Mouse (Mus musculus): ENCODE data around the gene Ankrd2. TPM values are rescaled to one million over a fixed set of nuclear protein-coding genes. Genes with fewer than 3 reads are reported as not detected.

Ankrd2 gene
- 100 to 1,000 TPM; 121 to 331 TPM for total RNA-seq (2021)
- long read RNA-seq, experiment 1, transcript Ankrd2-202 (9 exons, 1,138 nt), result major isoform, 102 of 129 reads
- long read RNA-seq, experiment 1, partial matches to known transcripts, result 24 of 129 reads
- long read RNA-seq, experiment 1, other reads (novel, unspliced or antisense), result 3 of 129 reads
- long read RNA-seq, experiment 2, transcript Ankrd2-202 (9 exons, 1,138 nt), result major isoform, 297 of 430 reads
- long read RNA-seq, experiment 2, partial matches to known transcripts, result 101 of 430 reads
- long read RNA-seq, experiment 2, other reads (novel, unspliced or antisense), result 32 of 430 reads

DNA sequence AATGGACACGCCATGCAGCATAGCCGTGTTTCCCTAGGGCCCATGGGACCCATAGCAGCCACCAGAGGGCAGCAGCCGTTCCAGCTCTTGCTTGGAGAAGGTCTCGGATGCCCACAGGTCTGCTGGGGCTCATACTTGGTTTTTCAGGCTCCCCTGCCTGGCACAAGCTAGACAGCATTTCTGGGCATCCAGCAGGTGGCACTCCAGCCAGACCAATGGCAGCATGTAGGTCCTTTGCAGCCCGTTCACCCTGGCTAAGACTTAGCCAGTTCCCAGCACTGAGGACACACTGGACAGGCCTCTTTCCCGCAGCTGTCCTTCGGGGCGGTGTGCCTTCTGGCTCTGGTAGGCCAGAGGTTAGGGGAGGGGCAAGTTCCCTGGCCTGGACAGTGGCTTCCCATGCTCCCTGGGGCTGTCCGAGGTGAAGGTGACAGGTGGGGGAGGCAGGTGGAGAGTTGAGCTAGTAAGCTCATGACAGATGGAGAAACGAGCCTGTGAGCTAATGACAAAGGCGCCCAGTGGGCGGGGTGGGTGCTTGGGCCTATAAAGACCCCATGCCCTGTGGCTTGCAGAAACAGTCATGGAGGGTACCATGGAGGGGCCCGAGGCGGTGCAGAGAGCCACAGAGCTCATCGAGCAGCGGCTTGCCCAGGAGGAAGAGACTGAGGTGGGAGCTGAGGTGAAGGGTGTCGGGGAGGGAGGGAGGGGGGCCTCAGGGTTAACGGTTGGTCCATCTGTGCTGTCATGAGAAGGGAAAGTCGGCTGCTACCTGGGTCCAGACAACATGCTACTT lies at the start of gene Ankrd2:
Gene Ankrd2, plus strand, starts transcription at position 545 of the 793 bp plus-strand sequence.
- peak; percentile 79 to 83 for DNase-seq
- intact Hi-C loops (cut with DNase I), result loop anchor here (2.0 to 5.0 kb wide), 2 partner anchors 33 to 112 kb away; partner anchors contain the start of gene Marveld1

DNA sequence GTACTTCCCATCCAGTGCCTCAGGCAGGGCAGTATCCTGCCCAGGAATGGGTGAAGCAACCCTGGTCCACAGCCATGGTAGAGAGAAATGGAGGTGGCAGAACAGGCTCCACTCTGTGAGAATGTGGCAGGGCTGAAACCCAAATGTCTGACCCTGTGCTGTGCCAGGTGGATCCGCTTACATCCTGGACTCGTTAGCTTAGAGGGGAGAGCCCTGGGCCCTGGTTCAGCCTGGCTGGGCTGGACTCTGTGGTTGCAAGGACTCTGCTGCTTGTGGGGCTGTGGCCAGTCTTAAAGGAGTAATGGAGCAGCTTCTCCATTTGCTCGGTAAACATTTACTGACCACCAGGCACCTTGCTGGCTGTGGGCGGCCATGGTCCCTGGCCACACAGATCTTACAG lies 48.6 kb upstream of the Ankrd2 start:
- intact Hi-C loops (cut with DNase I), result loop anchor here (2.0 kb wide), 1 partner anchor 14 kb away; no protein-coding TSS in a partner anchor
- DNase-seq, result peak; percentile 43 to 50

DNA sequence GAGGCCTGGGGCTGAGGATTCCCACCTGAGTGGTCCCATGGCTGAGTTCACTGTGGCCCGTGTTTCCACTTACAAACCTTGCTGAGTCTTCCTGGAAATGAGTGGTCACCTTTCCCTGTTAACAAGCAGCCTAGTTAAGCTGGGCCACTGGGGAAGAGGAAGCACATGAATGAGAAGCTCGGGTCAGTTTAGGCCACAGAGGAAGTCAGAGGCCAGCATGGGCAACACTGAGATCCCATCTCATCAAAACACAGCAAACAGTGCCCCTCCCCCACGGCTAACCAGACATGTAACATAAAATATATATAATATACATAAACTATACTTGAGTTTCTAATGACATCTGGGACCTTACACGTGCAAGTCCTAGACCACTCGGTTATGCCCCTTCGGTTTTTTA lies 46.0 kb upstream of the Ankrd2 start:
- no peak for DNase-seq
- intact Hi-C loops (cut with DNase I), result no loop called here

DNA sequence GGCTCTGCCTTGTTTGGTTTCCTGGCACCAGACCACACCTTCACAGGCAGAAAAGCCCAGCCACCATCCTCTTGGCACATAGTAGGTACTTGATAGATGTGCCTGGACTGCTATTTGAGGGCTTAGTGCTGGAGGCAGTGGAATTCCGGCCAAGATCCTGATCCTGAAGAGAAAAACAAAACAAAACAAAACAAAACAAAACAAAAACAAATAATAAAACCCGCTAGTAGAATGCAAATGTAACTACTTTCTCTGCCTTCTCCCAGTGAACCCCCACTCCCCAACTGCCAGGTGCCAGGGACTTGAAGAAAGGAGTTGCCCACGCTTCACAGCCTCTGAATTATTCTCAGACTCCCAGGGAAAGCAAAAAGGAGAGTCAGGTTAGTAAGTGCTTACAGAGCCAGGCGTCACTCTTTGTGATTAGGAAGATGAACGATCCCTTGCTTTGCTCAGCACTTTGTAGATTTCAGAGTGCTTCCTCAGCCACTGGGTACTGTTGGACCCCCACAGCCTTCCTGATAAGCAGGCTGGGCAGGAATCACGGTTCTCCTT lies 43.8 kb upstream of the Ankrd2 start:
- intact Hi-C loops (cut with DNase I), result no loop called here
- DNase-seq, result no peak

- intact Hi-C loops (cut with DNase I), result no loop called here
Observed at GRCm38 (mm10) chr19:41992971-41993370, 42.8 kb upstream of the Ankrd2 start.

GRCm38 (mm10) chr19:41993484-41993883 lies 42.3 kb upstream of the Ankrd2 start:
- intact Hi-C loops (cut with DNase I), result no loop called here
- peak; percentile 72 to 86 for DNase-seq

More at GRCm38 (mm10) chr19:41992971-41993370, 42.8 kb upstream of the Ankrd2 start:
- no peak for DNase-seq

- DNase-seq, result no peak
- intact Hi-C loops (cut with DNase I), result no loop called here
Observed at GRCm38 (mm10) chr19:41994023-41994422, 41.8 kb upstream of the Ankrd2 start.

DNA sequence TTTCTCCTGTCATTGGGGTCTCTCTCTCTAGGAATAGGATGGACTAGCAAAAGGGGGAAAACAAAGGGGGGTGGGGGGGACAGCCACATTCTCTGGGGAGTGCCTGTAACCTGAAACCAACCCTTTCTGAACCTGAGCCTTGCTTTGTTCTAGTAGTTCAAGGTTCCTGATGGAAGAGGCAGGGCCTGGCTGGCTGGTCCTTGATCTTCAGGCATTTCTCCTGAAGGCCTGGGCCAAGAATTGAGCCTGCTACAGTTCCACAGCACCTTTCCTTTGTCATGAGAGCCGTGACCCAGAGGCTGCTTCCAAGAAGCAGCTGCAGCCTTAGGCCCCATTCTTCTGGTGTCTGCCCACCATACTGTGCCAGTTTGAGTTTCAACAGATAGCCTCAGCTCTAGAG lies 40.3 kb upstream of the Ankrd2 start:
- intact Hi-C loops (cut with DNase I), result no loop called here

GRCm38 (mm10) chr19:41997090-41997489 lies 38.7 kb upstream of the Ankrd2 start:
- DNase-seq, result no peak
- intact Hi-C loops (cut with DNase I), result no loop called here

More for the DNA sequence above, 40.3 kb upstream of the Ankrd2 start:
- DNase-seq, result peak in 1 of 2 experiments; percentile 5

DNA sequence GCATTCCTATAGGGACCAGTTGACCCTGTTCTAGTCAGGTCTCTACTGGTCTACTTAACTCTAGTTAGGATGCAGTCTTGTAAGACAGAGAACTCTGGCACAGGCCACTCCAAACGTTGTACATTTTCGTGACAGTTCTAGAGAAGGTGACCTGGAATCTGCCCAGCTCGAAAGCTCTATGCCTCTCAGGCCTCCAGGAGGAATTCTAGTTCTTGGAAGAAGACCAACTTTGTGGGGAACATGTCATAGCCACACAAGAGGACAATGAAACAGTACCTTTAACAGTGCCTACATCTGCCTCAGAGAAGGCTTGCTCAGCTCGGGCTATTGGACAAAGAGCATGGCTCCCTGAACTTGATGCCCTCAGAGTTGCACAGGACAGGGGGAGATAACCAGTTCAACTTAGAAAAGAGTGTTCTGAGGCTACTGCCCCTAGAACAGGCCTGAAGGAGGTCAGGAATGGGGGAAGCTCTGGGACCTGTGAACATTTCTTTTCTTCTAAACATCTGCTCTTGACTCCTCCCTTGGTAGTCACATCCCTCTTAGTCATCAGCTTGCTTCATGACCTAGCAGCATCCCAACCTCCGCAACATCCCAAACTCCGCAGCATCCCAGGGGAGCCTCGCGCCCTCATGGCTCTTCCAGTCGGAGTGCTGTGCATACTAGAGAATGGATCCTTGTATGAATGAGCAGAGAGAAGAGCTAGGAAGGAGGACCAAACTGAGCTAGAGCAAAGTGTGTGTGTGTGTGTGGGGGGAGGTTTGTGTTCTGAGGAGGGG lies 36.8 kb upstream of the Ankrd2 start:
- DNase-seq, result no peak
- intact Hi-C loops (cut with DNase I), result no loop called here

DNA sequence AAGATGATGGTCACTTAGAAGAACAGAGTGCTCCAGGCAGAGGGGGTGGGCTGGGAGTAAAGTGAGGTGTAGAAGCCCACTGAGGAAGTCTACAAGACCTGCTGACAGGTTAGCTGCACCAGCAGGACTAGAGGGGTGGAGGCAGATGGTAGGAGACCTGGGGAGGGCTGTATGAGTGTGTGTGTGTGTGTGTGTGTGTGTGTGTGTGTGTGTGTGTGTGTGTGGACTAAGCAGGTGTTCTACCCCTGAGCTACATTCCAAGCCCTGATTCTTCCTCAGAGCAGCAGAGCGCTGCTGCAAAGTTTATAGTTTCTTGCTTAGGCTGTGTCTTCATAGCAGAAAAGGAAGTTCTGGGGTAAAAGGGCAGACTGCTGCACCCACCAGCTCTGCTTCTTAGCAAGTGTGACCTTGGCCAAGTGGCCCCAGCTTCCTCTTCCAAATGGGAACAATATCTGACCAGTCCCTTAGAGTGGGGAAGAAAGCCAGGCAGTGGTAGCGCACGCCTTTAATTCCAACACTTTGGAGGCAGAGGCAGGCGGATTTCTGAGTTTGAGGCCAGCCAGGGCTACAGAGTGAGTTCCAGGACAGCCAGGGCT lies 36.0 kb upstream of the Ankrd2 start:
- DNase-seq, result no peak
- intact Hi-C loops (cut with DNase I), result loop anchor here (2.0 kb wide), 1 partner anchor 13 kb away; no protein-coding TSS in a partner anchor

DNA sequence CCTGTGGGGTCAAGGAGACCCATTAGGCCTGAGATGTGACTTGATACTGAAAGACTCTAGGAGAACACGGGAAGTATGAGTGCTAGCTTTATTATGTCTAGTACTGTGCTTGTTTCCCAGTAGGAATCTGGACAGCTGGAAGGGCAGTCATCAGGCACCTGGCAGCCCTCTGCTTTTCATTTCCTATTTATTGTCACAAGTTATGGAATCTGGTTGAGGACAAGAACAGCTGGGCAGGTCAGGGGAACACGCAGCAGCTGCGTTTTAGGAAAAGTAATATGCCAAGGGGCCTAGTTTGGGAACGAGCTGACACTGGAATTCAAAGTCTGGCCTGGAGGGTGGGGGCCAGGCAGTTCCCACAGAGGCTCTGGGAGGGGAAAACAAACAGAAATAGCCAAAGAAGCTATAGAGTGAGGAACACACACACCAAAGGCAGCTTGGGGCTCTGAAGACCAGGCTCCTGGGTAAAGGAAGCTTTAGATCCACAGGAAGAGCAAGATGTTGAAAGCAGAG lies 35.3 kb upstream of the Ankrd2 start:
- DNase-seq, result no peak
- intact Hi-C loops (cut with DNase I), result loop anchor here (2.0 kb wide), 1 partner anchor 14 kb away; no protein-coding TSS in a partner anchor

DNA sequence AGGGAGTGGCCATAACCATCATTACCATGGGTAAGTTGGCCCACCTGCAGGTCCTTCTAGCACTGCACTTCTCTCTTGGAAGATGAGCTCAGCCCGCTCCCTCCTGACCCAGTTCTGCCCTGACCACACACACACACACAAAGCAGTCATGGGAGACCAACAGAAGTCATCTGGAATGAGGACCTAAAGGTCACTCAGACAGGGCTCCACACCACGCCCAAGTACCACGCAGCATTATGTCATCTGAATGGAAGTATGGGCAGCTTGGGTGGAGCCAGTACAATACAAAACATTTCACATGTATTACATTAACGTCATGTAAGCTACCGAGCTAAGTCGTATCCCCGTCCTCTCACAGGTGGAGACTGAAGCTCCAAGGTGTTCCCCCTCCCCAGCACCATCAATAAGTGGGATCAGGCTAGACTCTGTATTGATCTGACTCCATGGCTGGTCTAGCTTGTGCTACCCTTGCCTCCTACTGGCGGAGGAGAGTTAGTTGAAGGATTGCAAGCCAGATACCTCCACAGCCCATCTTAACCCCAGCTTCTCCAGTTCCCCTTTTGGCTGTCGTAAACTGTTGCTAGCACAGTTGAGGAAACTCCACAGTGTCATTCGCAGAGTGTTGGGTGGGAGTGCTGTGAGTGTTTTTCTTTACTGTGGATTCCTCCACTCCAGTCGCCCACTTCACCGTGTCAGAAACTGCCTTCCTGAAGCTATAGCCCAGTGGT lies 34.4 kb upstream of the Ankrd2 start:
- no peak for DNase-seq
- intact Hi-C loops (cut with DNase I), result loop anchor here (2.0 kb wide), 1 partner anchor 15 kb away; no protein-coding TSS in a partner anchor

DNA sequence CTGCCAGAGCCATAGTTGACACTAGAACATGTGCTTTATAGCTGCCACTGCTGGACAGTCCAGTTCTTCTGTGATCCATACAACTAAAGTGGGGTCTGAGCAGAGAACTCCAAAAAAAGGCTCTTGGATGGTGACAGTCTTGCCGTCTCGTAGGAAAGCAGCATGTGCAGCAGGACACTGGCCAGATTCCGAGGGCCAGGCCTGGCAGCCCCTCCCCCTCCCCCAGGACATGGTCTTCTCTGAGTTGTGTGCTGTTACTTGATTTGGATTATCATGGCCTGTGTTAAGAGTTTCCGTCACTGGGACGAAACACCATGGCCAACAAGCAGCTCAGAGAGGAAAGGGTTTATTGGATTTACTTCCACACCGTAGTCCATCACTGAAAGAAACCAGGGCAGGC lies 31.5 kb upstream of the Ankrd2 start:
- intact Hi-C loops (cut with DNase I), result no loop called here
- no peak for DNase-seq

DNA sequence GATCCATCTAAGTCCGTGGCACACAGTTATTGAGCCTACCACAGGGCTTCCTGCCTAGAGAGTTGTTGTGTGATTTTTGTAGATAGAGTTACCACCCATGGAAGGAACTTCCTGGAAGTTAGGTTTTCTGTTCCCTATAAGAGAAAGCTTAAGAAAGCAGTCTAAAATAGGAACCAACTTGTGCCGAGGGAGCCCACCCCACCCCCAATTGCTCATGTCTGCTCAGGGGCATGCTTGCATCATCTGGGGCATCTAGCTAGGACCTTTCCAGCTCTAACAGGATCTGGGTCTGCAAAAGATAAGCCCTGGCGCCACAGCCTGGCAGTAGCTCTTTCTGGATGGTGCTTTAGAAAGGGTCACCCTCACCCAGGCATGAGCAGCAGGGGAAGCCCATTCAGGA lies 30.2 kb upstream of the Ankrd2 start:
- DNase-seq, result no peak
- intact Hi-C loops (cut with DNase I), result no loop called here

DNA sequence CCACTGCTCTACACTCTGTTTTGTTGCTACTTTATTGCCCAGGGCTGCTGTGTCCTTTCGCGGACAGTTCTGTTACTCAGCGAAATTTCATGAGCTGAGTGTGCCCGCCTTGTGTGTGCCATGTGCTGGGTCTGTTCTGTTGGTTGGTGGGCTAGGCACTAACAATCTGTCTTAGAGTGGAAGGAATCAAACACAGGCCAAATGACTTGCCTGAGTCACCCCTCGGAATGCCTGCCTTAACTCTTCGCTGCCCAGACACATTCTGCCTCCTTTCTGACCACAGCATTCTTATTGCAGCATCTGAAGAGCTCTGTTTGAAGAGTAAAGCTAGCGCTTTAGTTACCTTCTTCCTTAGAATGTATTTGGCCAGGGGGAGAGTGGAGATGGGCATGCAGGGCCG lies 29.2 kb upstream of the Ankrd2 start:
- intact Hi-C loops (cut with DNase I), result no loop called here
- no peak for DNase-seq

DNA sequence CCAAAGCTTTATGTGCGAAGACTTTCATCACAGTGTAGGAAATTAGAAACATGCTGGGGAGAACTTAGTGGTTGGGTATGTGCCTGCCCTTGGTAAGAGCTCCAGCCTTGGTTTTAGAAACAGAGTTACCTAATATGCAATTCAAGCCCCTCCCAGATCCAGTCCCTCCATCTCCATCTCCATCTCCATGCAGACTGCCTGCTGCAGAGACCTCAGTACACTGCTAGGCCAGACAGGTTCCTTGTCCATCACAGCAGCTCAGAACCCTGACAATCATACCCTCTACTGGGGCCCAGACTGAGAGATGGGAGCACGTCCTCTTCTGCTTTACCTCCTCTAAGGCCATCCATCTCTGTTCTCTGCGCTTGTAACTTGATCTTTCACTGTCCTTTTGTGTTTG lies 27.2 kb upstream of the Ankrd2 start:
- no peak for DNase-seq
- intact Hi-C loops (cut with DNase I), result no loop called here

GRCm38 (mm10) chr19:42009067-42009466 lies 26.7 kb upstream of the Ankrd2 start:
- DNase-seq, result no peak
- intact Hi-C loops (cut with DNase I), result no loop called here

GRCm38 (mm10) chr19:42010436-42010835 lies 25.4 kb upstream of the Ankrd2 start:
- DNase-seq, result no peak
- intact Hi-C loops (cut with DNase I), result no loop called here

All from gastrocnemius, postnatal 36 days (tissue).